Mouse (Mus musculus): ENCODE results near the gene Klhl25.
"Not testable (repeated sequence)": the region's sequence is repeated elsewhere in the genome, so short reads cannot be mapped to it uniquely, and the experiment has no call there.

Gene Klhl25

DNA sequence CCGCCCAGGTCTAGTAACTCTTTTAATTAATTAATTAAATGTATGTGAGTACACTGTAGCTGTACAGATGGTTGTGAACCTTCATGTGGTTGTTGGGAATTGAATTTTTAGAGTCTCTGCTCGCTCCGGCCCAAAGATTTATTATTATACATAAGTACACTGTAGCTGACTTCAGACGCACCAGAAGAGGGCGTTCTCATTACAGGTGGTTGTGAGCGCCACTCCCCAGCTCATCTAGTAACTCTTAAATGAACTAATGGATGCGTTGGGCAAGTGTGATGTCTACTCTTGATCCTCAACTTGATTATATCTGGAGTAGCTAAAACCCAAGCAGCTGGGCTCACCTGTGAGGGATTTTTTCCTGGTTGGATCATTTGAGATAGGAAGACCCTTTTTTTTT lies 1.2 kb upstream of the Klhl25 start:
- DNase-seq = peak; percentile 6

DNA sequence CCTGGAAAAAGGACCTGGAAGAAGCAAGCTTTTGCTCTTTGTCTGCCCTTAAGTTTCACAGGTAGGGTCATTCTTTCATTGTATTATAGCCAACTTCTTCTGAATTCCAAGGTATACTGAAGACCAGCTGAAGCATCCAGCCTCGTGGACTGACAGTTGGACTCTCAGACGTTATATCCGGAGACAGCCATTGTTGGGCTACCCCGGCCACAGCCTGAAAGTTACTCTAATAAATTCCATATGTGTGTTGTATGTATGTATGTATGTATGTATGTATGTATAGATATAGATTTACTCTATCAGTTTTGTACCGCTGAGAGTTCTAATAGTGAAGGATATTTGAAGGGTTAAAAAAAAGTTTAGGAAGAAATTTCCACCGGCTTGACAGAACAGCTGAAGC lies 621 bp upstream of the Klhl25 start:
- DNase-seq = peak; percentile 12

DNA sequence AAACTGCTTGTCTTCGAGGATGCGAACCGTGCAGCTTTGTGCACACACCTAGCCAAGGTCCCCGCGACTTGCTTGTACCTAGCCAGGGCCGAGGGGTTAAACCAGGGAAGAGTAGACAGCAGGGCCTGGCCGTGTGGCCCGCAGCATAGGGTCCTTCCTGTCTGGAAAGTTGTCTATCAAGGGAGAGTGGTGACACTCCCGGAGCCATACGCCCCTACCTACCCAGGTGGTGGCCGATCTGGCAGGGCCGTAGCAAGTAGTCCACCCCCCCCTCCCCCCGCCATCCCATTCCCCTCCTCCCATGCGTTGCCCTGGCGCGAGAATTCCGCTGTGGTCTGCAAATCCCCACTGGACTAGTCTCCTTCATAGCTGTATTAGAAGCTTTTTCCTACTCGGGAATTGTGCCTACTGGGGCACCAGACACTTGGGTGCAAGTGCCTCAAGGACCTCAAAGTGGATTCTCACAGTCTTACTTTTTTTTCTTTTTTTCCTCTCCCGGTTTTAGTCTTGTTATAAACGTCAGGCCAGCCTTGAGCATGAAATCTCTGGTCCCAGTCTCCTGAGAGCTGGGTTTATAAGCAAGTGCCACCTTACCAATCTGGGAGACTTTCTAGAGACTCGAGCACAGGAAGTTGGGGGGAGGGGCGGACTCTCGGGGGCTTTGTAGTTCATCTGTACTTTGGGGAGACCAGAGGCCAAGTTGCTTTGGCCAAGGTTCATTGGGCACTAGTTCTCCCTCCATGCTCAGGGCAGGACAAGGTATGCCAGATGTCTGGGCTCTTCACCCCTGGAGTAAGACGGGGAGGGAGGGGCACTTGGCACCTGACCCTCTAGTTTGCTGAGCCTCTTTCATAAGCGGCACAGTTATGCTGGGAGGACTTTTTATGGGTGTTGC lies 913 bp downstream of the Klhl25 start:
- DNase-seq = peak; percentile 42

DNA sequence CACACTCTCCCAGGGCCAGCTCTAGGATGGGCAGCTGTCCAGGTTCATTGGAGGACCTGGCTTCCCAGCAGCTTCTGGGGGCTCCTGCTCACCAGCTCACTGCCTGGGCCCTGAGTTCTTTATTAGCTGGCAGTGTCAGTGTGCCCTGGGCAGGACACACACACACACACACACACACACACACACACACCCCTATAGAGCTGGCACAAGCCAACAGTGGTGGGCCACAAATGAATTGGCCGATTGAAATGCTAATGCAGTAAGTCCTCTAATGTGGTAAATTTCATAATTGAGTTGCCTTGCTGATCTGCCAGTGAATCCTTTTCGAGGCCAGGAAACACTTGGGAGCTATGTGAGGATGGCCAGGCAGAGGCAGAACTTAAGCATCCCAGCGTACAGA lies 2.3 kb downstream of the Klhl25 start:
- not testable (repeated sequence) for DNase-seq

DNA sequence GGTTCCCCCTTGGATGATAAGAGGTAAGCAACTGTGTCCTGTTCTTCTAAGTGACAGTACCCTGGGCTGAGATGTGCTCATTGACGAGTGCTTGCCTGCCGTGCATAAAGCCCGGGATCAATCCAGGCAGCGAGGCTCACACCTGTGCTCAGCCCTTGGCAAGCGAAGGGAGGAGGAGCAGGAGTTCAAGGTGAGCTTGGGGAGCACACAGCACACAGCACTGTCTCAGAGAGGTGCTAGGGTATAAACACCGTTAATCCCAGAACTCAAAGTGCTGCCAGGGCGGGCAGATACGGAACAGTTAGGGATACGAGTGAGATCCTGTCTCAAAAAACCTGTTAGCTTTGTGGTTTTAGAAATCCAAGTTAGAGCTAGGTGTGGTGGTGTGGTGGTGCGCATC lies 3.2 kb downstream of the Klhl25 start:
- DNase-seq = peak; percentile 6

DNA sequence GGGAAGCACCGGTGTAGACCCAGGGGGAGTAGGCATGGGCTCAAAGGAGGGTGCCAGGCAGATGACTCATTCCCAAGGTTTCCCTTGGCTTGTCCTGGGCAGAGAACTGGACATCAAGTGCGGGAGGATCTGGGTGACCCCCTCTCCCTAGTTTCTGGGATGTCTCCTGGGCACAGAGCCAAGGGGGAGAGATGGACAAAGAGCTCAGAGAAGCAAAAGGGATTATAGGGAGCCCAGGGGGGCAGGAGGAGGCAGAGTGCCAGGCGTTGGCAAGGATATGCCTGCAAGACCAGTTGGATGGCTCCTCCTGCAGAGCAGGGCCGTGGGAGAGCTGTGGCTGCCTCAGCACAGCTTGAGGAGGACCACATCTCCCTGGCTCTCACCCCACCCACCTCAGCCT lies 4.3 kb downstream of the Klhl25 start:
- peak; percentile 70 for DNase-seq

DNA sequence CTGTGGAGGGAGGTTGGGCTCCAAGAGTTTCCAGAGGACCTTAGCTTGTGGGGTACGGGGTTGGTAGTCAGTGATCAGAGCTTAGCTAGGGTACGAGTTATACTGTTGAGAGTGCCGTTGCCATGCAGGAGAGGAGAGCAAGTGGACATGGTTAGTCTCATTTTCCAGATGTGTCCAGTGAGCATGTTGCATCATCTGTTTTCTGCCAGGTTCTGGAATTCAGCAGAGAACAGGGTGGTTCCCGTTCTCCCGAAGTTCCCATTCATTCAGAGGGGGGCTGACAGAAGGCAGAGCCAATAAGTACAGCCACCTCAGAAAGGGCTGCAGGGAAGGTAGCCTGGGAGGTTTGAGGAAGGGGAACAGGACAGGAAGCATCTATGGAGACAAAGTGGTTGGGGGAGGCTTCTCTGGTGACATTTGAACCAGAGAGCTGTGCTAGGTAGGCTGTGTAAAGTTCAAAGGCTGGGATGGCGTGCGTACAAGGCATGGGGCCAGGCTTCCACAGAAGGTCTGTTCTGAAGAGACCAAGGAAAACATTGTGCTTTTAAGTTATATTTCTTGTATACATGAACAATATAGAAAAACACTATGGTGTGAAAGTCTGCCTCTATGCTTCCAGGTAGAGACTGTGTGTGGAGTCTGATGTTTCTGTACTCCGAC lies 5.2 kb downstream of the Klhl25 start:
- peak; percentile 7 for DNase-seq

DNA sequence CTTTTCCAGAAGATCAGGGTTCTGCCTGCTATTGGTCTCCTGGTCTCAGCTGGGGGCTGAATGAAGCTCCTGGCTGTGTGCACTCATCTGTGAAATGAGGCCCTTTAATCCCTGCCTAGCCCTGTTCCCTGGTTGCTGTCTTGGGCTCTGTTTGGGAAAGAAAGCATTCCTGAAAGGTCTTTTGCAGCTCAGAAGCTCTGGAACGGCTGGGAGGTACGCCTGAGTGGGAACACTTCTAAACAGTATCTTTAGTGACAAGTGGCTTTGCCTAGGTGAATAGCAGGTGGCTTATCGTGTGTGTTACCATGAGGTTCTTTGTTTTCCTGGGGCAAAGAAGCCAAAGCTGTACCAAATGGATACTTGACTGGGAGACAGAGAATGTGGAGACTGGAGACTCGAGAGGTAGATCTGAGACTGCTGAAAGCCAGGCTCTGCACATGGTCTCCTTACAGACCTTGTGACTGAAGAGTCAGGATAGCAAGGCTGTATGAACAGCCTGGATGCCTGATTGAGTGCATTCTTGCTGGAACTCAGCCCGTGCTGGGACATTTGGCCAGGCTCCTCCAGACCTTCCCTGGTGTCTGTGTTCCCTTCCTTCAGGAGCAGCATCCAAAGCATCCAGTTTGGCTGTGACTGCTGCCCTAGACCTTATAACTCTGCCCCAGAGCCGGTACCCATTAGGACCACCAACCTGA lies 6.3 kb downstream of the Klhl25 start:
- peak; percentile 68 for DNase-seq

DNA sequence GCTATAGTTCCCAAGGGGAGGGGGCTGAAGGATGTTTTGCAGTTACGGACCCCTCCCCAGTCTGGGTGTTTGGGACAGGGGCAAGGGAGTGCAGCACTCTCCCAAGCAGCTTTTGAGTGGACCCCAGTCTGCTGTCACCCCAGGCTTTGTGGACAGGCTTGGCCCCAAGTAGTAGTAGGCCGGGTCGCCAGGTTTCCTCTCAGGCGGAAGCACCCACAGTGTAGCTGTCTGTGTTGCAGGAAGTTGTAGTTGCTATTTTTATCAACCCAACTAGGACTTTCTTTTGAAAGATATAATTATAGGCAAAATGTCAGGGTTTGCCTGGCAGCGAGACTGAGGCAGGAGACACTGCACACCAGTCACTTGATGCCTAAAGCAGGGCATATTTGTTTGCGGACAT lies 6.9 kb downstream of the Klhl25 start:
- DNase-seq = no peak

DNA sequence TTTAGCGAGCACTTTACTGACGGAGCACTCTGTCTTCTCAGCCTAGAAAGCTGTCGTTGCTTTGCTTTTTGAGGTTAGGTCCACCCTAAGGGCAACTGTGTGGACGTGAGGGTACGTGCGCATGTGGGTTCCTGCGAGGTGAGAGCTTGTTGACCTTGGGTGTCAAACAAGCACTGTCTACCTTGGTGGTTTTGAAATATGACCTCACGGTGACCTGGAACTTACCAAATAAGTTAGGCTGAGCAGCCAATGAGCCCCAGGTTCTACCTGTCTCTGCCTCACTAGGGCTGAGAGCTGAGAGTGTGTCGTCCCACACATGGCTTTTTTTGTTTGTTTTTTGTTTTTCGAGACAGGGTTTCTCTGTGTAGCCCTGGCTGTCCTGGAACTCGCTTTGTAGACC lies 8.1 kb downstream of the Klhl25 start:
- DNase-seq = peak; percentile 7

DNA sequence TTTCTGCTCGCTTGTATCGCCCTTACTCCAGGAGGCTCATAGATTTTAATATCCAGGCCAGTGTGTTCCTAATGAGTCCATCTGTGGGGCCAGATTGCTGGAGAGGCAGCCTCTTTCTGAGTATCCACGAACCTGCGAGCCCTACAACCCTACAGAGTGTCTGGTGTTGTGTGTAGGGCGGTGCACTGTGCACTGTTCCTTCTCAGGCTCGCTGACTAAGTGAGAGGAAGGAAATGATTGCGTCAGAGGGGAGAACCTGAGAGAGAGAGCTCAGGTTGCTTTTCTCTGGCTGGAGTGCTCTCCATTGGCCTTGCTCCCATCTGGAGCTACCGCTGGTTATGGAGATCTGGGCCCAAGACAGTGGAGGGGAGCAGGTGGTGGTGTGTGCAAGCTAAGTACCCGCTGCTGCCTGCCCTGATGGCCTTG lies 11.7 kb downstream of the Klhl25 start:
- peak; percentile 68 for DNase-seq

DNA sequence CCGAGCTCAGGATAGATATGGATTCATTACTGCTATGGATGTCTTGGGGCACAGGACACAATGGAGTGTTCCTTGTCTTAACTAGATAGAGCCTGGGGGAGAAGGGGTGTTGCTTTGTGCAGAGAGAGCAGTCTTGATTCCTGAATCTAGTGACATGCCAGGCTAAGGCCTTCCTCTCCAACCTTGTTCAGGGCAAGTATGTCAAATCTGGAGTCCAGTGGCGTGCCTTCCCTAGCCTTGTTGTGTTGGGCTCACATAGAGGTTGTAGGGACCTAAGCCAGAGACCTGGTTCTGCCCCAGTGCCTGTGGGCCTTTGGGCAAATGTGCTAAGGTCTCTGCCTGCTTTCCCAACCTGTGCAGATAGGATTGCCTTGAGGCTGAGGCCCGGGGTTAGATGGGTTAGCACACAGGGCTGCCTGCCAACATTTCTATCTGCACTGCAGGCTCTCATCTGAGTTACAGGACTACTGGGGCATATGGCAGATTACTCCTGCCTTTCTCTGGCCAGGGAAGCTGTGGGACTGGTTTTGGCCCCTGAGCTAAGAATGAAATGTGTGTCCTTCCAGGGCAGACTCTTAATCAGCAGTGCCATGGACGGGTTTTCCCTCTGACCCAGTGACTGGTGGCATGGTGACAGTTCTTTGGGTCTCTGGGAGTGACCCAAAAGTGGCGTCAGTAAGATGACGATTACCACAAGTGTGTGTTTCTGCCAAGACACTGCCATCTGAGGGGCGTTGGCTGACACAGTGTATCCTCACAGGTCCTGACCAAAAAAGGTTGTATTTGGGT lies 13.7 kb downstream of the Klhl25 start:
- peak; percentile 55 for DNase-seq

DNA sequence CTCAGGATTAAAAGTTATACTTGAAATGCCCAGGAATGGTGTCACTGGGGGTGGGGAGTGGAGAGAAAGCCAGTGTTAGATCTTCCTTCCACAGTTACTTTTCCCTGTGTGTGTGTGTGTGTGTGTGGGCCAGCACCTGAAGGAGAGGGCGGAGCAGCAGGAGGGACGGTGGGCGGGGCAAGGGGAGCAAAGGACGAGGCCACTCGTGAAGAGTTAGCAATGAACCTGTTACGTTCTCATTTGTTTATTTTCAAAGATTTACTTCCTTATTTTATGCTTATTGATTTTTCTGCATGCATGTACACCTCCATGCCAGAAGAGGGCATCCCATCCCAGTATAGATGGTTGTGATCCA lies 14.3 kb downstream of the Klhl25 start:
- peak; percentile 16 for DNase-seq

DNA sequence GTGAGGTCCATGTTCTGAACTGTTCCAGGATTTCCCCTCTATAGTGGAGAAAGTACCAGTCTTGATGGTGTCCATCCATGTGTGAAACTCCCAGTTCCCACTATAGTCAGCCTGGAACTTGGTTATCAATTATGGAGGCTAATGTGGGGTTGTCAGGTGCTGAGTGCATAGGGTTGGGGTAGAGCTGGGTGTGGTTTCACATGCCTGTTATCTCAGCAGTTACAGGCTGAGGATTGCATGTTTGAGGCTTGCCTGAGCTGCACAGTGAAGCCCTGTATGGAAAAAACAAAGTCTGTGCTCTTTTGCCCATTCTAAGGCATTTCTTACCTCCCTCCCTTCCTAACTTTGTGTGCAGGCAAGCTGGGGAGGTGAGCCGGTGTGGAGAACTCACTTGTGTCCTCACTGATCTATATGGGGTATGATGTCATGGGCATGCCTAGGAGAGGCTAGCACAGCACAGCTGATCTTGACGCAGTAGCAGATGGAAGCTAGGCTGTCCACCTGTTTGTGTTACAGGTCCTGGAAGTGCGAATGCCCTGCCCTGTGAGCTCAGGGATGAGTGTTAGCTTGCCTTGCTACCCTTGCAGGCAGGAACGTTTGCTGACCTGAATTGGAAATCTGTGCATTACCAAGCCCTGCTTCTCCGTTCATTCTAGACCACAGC lies 15.3 kb downstream of the Klhl25 start:
- DNase-seq = peak; percentile 10

DNA sequence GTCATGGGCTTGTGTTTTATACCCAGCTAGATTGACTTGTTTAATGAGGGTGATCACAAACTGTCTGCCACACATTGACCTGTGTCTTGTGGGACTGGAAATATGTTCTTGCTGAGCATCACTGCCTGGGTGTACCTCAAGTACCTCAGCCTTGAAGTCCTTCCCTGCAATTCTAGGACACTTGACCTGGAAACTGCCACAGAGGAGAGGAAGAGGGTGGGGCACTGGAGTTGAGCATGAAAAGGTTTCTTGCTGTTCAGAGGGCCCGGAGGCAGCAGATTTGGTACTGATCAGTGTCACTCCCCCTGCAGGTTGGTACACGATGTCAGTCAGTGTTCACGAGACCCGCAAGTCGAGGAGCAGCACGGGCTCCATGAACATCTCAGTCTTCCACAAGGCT lies 16.9 kb downstream of the Klhl25 start:
- no peak for DNase-seq

DNA sequence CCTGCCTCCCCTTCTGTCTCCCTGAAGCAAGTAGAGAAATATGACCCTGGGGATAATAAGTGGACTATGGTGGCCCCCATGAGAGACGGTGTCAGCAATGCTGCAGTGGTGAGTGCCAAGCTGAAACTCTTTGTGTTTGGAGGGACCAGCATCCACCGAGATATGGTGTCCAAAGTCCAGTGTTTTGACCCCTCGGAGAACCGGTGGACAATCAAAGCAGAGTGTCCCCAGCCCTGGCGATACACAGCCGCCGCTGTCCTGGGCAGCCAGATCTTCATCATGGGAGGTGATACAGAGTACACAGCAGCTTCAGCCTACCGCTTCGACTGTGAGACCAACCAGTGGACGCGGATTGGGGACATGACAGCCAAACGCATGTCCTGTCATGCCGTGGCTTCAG lies 18.4 kb downstream of the Klhl25 start:
- no peak for DNase-seq

DNA sequence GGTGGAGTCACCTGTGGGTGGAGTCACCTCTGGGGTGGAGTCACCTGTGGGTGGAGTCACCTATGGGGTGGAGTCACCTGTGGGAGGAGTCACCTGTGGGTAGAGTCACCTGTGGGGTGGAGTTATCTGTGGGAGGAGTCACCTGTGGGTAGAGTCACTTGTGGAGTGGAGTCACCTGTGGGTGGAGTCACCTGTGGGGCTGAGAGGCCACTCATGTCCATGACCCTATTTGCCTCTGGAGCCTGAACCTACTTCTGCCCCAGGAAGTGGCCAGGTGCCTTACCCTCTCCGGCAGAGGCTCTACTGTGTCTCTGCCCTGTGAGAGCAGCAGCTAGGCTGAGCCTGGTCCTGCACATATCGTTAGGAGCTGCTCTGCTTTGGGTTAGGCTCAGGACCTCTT lies 20.6 kb downstream of the Klhl25 start:
- no peak for DNase-seq

DNA sequence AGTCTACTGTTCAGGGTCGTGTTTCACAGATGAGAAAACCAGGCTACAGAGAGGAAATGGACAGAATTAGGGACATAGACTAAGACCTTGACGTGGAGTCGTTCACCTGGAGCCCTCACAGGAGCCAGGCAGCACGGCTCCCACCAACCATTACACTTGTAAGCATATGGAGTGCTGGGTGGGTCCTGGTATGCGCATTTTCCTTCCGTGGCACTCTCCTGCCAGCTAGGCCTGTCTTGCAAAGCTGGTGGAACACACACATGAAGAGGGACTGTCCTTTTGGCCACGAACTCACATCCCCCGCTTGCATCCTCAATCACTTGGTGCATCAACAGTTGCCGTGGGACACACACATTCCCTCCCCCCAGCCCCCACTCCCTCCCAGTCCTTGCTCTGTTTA lies 22.4 kb downstream of the Klhl25 start:
- no peak for DNase-seq

DNA sequence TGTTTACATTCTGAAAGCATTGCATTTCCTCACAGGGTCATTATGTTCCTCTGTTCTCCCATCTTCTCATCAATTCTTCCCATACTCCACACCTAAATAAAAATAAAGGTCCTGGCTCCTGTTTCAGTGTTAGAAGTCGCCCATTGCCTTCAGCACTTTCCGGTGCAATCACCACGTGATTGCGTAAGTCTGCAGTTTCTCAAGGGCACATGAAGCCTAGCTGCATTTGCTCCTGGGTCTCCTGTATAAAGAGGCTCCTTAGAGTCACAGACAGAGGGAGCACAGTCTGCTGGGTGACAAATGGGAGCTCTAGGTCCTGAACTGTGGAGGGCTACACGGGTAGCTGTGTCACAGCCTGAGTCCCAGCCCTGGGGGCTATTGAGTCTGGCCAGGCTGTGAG lies 24.1 kb downstream of the Klhl25 start:
- DNase-seq = no peak

DNA sequence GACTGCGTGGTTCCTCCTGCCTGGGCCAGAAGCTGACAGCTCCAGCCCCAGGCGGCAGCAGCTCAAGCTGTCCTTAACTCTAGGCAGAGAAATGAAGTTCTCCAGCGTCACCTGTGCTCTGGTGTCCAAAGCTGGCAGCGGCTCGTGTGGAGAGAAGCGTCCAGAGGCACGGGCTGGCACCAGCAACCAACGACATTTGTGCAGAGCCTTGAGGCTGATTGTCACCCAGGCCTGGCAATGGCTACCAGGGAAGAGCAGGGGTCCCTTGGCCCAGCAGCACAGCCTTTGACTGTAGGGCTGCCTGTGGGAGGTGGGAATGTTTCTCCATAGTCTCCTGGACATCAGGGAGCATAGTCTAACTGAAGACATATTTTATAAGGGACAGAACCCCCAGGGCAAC lies 24.6 kb downstream of the Klhl25 start:
- DNase-seq = no peak

DNA sequence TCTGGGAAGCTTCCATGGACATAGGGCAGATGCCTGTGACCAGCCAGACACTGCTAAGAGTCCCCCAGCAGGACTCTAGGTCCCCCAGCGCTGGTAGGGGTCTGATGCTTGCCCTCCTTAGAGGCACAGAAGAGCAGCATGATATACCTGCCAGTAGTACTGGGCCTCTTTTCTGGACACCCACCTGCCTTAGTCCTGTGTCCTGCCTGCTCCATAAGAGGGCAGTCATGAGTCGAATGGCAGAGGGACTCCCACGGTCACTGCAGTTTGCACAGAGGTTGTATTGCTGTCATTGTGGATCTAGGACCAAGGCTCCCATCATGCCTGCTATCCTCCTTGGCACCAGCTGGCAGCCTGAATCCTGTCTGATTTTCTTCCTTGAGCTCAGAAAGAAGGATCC lies 25.1 kb downstream of the Klhl25 start:
- DNase-seq = no peak

DNA sequence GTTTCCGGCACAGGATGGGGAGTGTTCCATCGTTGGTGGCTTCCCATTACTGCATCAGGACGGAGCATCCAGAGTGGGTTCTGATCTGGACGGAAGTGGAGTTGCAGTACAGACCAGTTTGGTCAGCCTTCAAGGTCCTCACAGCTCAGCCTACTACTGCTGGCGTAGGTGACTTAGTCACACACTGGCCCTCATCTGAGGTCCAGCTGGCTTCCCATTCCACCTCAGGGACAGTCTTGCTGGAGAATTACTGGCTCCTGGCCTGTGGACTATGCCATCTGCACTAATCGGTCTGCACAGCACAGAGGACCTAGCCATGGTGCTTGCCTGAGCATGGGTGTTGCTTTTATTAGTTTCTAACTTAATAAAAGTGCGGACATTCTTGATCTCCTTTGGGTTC lies 25.6 kb downstream of the Klhl25 start:
- DNase-seq = no peak

DNA sequence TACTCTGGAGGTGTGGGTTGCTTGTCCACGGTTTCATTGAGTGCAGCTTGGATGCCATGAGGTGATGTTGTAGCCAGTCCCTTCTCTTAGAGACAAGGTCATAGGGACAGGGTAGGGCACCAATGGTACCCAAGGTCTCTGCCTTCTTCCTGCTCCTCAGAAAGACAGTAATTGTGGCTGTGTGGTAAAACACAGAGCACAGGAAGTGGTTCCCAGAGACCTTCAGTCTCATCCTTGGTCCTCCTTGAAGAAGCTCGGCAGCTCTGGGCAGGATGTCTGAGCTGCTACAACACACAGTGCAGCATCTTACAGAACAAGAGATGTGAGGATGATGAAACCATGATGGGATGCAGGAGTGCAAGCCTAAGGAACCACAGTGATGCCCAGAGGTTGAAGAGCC lies 31.3 kb downstream of the Klhl25 start:
- DNase-seq = not testable (repeated sequence)

All from cerebellum, adult 11-12 months (tissue).